Mouse (Mus musculus) lung, postnatal 0 days (tissue): Measurements from ENCODE around the gene AI593442. TPM values are rescaled to one million over a fixed set of nuclear protein-coding genes. Genes with fewer than 3 reads are reported as not detected.

Source experiments
- ATAC-seq: fragments of 200-750 bp; cut with Nextera tagmentation; 2 replicates; pipeline ENCODE4 v1.8.0; 2017; ENCODE audit warnings: moderate library complexity
- DNase-seq: peaks from one replicate; pipeline ENCODE4 v3.0.0-alpha.2; 2016; ENCODE audit warnings: low spot score
- H3K27ac ChIP-seq: fragments of 300-500 bp; sonication (generic); 2 replicates; pipeline ENCODE4 v1.5.1; 2014; ENCODE audit warnings: antibody characterized with exemption, mild to moderate bottlenecking, low read length, mixed read lengths
- H3K27me3 ChIP-seq: fragments of 300-500 bp; sonication (generic); replicated peaks from 2 replicates; pipeline ENCODE4 v1.6.1; 2014; ENCODE audit warnings: low read length, mixed read lengths; ENCODE audit not compliant: insufficient read depth
- H3K36me3 ChIP-seq: fragments of 300-500 bp; sonication (generic); 2 replicates; pipeline ENCODE4 v1.6.1; 2014; ENCODE audit warnings: low read length, mixed read lengths; ENCODE audit not compliant: insufficient read depth
- H3K4me1 ChIP-seq: fragments of 300-500 bp; sonication (generic); 2 replicates; pipeline ENCODE4 v1.6.1; 2014; ENCODE audit warnings: antibody characterized with exemption, low read depth, low read length, mixed read lengths; ENCODE audit not compliant: insufficient read depth
- H3K4me2 ChIP-seq: fragments of 300-500 bp; sonication (generic); replicated peaks from 2 replicates; pipeline ENCODE4 v1.6.1; 2014; ENCODE audit warnings: low read depth, mild to moderate bottlenecking, low read length, moderate library complexity, mixed read lengths
- H3K4me3 ChIP-seq: fragments of 300-500 bp; sonication (generic); 2 replicates; pipeline ENCODE4 v1.5.1; 2014; ENCODE audit warnings: low read depth, low read length
- H3K9ac ChIP-seq: fragments of 300-500 bp; sonication (generic); replicated peaks from 2 replicates; pipeline ENCODE4 v1.6.1; 2014; ENCODE audit warnings: low read depth, mild to moderate bottlenecking
- H3K9me3 ChIP-seq: fragments of 300-500 bp; sonication (generic); 2 replicates; pipeline ENCODE4 v1.6.1; 2016; ENCODE audit warnings: low read length, mixed read lengths
- CTCF ChIP-seq: IDR thresholded peaks from 2 replicates; pipeline ENCODE4 v1.5.1; 2016; ENCODE audit warnings: antibody characterized with exemption, mild to moderate bottlenecking
- EP300 ChIP-seq: IDR thresholded peaks from 2 replicates; pipeline ENCODE4 v1.6.1; 2016; ENCODE audit warnings: antibody characterized with exemption, mild to moderate bottlenecking, control low read depth
- WGBS: fragments of 180-500 bp; shearing (Covaris S2); extraction: QIAGEN DNeasy Blood & Tissue Kit; methylation state at CpG from one replicate; pipeline ENCODE4 v1.1.7; 2014; 5-methylcytosine and 5-hydroxymethylcytosine counted together
- polyA plus RNA-seq: library from polyadenylated mRNA; unstranded; fragments of >200 nt; fragmentation: Nextera tagmentation; extraction: Ambion mirVana; gene quantifications from 2 replicates; pipeline ENCODE4 v1.2.1, GENCODE M21; 2015

Gene AI593442
- polyA plus RNA-seq, 1 experiment from 2014 or later, result 2.5 TPM

GRCm38 (mm10) chr9:52678179-52678838 lies 1.3 kb downstream of the AI593442 start:
- H3K9me3 ChIP-seq, result no peaks in the 10 kb centered on the region
- WGBS, result 3% methylated on average over 27 of the region's 28 CpGs
- H3K4me2 ChIP-seq, result peak overlapping the region; percentile 43
- peak overlapping the region; percentile 24; the same call in 1 of the 2 replicates for H3K4me3 ChIP-seq
- H3K4me1 ChIP-seq, result no peaks in the 10 kb centered on the region
- DNase-seq (no peak), ATAC-seq (no peak)
- no peak overlapping the region for H3K9ac ChIP-seq
- no peaks in the 10 kb centered on the region for H3K36me3 ChIP-seq
- H3K27ac ChIP-seq, result no peak overlapping the region
- peaks cover 29% of the 10 kb centered on the region for H3K27me3 ChIP-seq
- TF ChIP-seq EP300 (no peak), CTCF (no peak)

- Histone ChIP-seq H3K27me3 (peaks cover 29% of the 10 kb centered on the region), H3K4me1 (no peaks in the 10 kb centered on the region), H3K27ac (no peak overlapping the region), H3K4me3 (no peak overlapping the region), H3K9me3 (no peaks in the 10 kb centered on the region), H3K4me2 (no peak overlapping the region), H3K9ac (no peak overlapping the region), H3K36me3 (no peaks in the 10 kb centered on the region)
- no peak for ATAC-seq
- no peak for DNase-seq
- WGBS, result 13% methylated on average over 4 of the region's 4 CpGs
- TF ChIP-seq EP300 (no peak), CTCF (no peak)
These were observed 3.0 kb downstream of the AI593442 start for GRCm38 (mm10) chr9:52676587-52676986.

- TF ChIP-seq EP300 (no peak), CTCF (0 out of 2 replicates have a peak, but pooled peaks have one; percentile 15)
- H3K9me3 ChIP-seq, result no peaks in the 10 kb centered on the region
- H3K27me3 ChIP-seq, result peaks cover 29% of the 10 kb centered on the region
- H3K4me1 ChIP-seq, result no peaks in the 10 kb centered on the region
- H3K27ac ChIP-seq, result no peak overlapping the region
- WGBS, result 60% methylated on average over 3 of the region's 3 CpGs
- DNase-seq, result no peak
- no peak overlapping the region for H3K4me3 ChIP-seq
- ATAC-seq, result no peak
- H3K36me3 ChIP-seq, result no peaks in the 10 kb centered on the region
- H3K4me2 ChIP-seq, result no peak overlapping the region
- no peak overlapping the region for H3K9ac ChIP-seq
These were observed 3.6 kb downstream of the AI593442 start for GRCm38 (mm10) chr9:52675937-52676336.

- Histone ChIP-seq H3K4me2 (no peak overlapping the region), H3K27me3 (no peaks in the 10 kb centered on the region), H3K27ac (no peak overlapping the region), H3K4me1 (no peaks in the 10 kb centered on the region), H3K9me3 (no peaks in the 10 kb centered on the region), H3K9ac (no peak overlapping the region), H3K36me3 (no peaks in the 10 kb centered on the region), H3K4me3 (no peak overlapping the region)
- no peak for DNase-seq
- no peak for ATAC-seq
- 65% methylated on average over 3 of the region's 3 CpGs for WGBS
- TF ChIP-seq EP300, result no peak
- TF ChIP-seq CTCF, result no peak
These were observed 18.2 kb downstream of the AI593442 start for GRCm38 (mm10) chr9:52661422-52661821.

GRCm38 (mm10) chr9:52650341-52650951 lies 29.1 kb downstream of the AI593442 start:
- H3K4me3 ChIP-seq, result no peak overlapping the region
- ATAC-seq, result peak; percentile 65
- H3K4me1 ChIP-seq, result no peaks in the 10 kb centered on the region
- H3K9ac ChIP-seq, result no peak overlapping the region
- H3K36me3 ChIP-seq, result no peaks in the 10 kb centered on the region
- H3K27me3 ChIP-seq, result no peaks in the 10 kb centered on the region
- H3K9me3 ChIP-seq, result no peaks in the 10 kb centered on the region
- H3K27ac ChIP-seq, result no peak overlapping the region
- H3K4me2 ChIP-seq, result no peak overlapping the region
- no peak for TF ChIP-seq EP300
- TF ChIP-seq CTCF, result no peak
- peak; percentile 75 for DNase-seq
- 56% methylated on average over 5 of the region's 5 CpGs for WGBS

GRCm38 (mm10) chr9:52645312-52645711 lies 34.3 kb downstream of the AI593442 start:
- TF ChIP-seq CTCF (no peak), EP300 (no peak)

More at GRCm38 (mm10) chr9:52645312-52645711, 34.3 kb downstream of the AI593442 start:
- Histone ChIP-seq H3K4me2 (no peak overlapping the region), H3K9ac (no peak overlapping the region), H3K4me1 (no peaks in the 10 kb centered on the region), H3K27me3 (no peaks in the 10 kb centered on the region), H3K36me3 (no peaks in the 10 kb centered on the region), H3K4me3 (no peak overlapping the region), H3K9me3 (no peaks in the 10 kb centered on the region), H3K27ac (no peak overlapping the region)
- DNase-seq (peak; percentile 59), ATAC-seq (peak; percentile 47)
- 59% methylated on average over 2 of the region's 2 CpGs for WGBS
